Mouse (Mus musculus): ENCODE results near the gene Zp3. TPM values are rescaled to one million over a fixed set of nuclear protein-coding genes. Genes with fewer than 3 reads are reported as not detected.

Gene Zp3
- polyA plus RNA-seq (2015; fragmentation: Illumina TruSeq; extraction: RNeasy Lipid Tissue Mini Kit (QIAGEN cat#74804); ENCODE audit: insufficient read depth, low replicate concordance) = not detected

GRCm38 (mm10) chr5:135979904-135980303 lies at the start of gene Zp3:
Zp3 (plus strand) TSS chr5:135980099.

GRCm38 (mm10) chr5:135934481-135935175 lies 45.3 kb upstream of the Zp3 start, which contains the start of gene Ywhag:
Ywhag (minus strand) TSS chr5:135934616.

GRCm38 (mm10) chr5:135974365-135974764 lies 5.5 kb upstream of the Zp3 start, which contains the start of gene Ssc4d:
Ssc4d (minus strand) TSS chr5:135974531.

GRCm38 (mm10) chr5:135994725-135995687 lies 15.1 kb downstream of the Zp3 start, which contains the start of gene Dtx2:
Dtx2 (plus strand) TSS chr5:135994800.

Other genes starting within 250 kb of the Zp3 start
- 8.9 TPM for gene Tmem120a, start 235.7 kb upstream of the Zp3 start, polyA plus RNA-seq (2015; fragmentation: Illumina TruSeq; extraction: RNeasy Lipid Tissue Mini Kit (QIAGEN cat#74804); ENCODE audit: insufficient read depth, low replicate concordance)
- gene Styxl1, start 201.7 kb upstream of the Zp3 start, polyA plus RNA-seq (2015; fragmentation: Illumina TruSeq; extraction: RNeasy Lipid Tissue Mini Kit (QIAGEN cat#74804); ENCODE audit: insufficient read depth, low replicate concordance) = 0.43 TPM
- gene Mdh2, start 201.6 kb upstream of the Zp3 start, polyA plus RNA-seq (2015; fragmentation: Illumina TruSeq; extraction: RNeasy Lipid Tissue Mini Kit (QIAGEN cat#74804); ENCODE audit: insufficient read depth, low replicate concordance) = 139 TPM
- gene Srrm3, start 173.2 kb upstream of the Zp3 start, polyA plus RNA-seq (2015; fragmentation: Illumina TruSeq; extraction: RNeasy Lipid Tissue Mini Kit (QIAGEN cat#74804); ENCODE audit: insufficient read depth, low replicate concordance) = not detected
- gene Hspb1, start 92.2 kb upstream of the Zp3 start, polyA plus RNA-seq (2015; fragmentation: Illumina TruSeq; extraction: RNeasy Lipid Tissue Mini Kit (QIAGEN cat#74804); ENCODE audit: insufficient read depth, low replicate concordance) = 4.7 TPM
- 66.9 TPM for gene Ywhag, start 45.5 kb upstream of the Zp3 start, polyA plus RNA-seq (2015; fragmentation: Illumina TruSeq; extraction: RNeasy Lipid Tissue Mini Kit (QIAGEN cat#74804); ENCODE audit: insufficient read depth, low replicate concordance)
- gene Ssc4d, start 5.6 kb upstream of the Zp3 start, polyA plus RNA-seq (2015; fragmentation: Illumina TruSeq; extraction: RNeasy Lipid Tissue Mini Kit (QIAGEN cat#74804); ENCODE audit: insufficient read depth, low replicate concordance) = 1.8 TPM
- gene Dtx2, start 14.7 kb downstream of the Zp3 start, polyA plus RNA-seq (2015; fragmentation: Illumina TruSeq; extraction: RNeasy Lipid Tissue Mini Kit (QIAGEN cat#74804); ENCODE audit: insufficient read depth, low replicate concordance) = 8.0 TPM
- gene Upk3b, start 58.4 kb downstream of the Zp3 start, polyA plus RNA-seq (2015; fragmentation: Illumina TruSeq; extraction: RNeasy Lipid Tissue Mini Kit (QIAGEN cat#74804); ENCODE audit: insufficient read depth, low replicate concordance) = 2.3 TPM
- not detected for gene Upk3bl, start 74.4 kb downstream of the Zp3 start, polyA plus RNA-seq (2015; fragmentation: Illumina TruSeq; extraction: RNeasy Lipid Tissue Mini Kit (QIAGEN cat#74804); ENCODE audit: insufficient read depth, low replicate concordance)
- gene Rasa4, start 103.8 kb downstream of the Zp3 start, polyA plus RNA-seq (2015; fragmentation: Illumina TruSeq; extraction: RNeasy Lipid Tissue Mini Kit (QIAGEN cat#74804); ENCODE audit: insufficient read depth, low replicate concordance) = 30.2 TPM
- gene Polr2j, start 136.5 kb downstream of the Zp3 start, polyA plus RNA-seq (2015; fragmentation: Illumina TruSeq; extraction: RNeasy Lipid Tissue Mini Kit (QIAGEN cat#74804); ENCODE audit: insufficient read depth, low replicate concordance) = 43.7 TPM
- gene Lrwd1, start 156.0 kb downstream of the Zp3 start, polyA plus RNA-seq (2015; fragmentation: Illumina TruSeq; extraction: RNeasy Lipid Tissue Mini Kit (QIAGEN cat#74804); ENCODE audit: insufficient read depth, low replicate concordance) = 14.6 TPM
- 8.5 TPM for gene Alkbh4, start 156.0 kb downstream of the Zp3 start, polyA plus RNA-seq (2015; fragmentation: Illumina TruSeq; extraction: RNeasy Lipid Tissue Mini Kit (QIAGEN cat#74804); ENCODE audit: insufficient read depth, low replicate concordance)
- 51.7 TPM for gene Orai2, start 190.6 kb downstream of the Zp3 start, polyA plus RNA-seq (2015; fragmentation: Illumina TruSeq; extraction: RNeasy Lipid Tissue Mini Kit (QIAGEN cat#74804); ENCODE audit: insufficient read depth, low replicate concordance)
- gene Prkrip1, start 218.9 kb downstream of the Zp3 start, polyA plus RNA-seq (2015; fragmentation: Illumina TruSeq; extraction: RNeasy Lipid Tissue Mini Kit (QIAGEN cat#74804); ENCODE audit: insufficient read depth, low replicate concordance) = 18.4 TPM

Measured in spleen, adult 10 weeks (tissue).